Mouse (Mus musculus) layer of hippocampus, adult 9-11 months (tissue): ENCODE measurements around the gene Gm20662.
A peak's percentile ranks its signal among the peaks of the same experiment; 100 is the strongest.

Source experiments
- DNase-seq: peaks from one replicate; pipeline ENCODE4 v3.0.0; 2022

Gm20662 gene

GRCm38 (mm10) chr9:108055061-108055460, 58.9 kb downstream of the Gm20662 start:
- no peak for DNase-seq

GRCm38 (mm10) chr9:108055661-108056237, 59.6 kb downstream of the Gm20662 start:
- DNase-seq: no peak

- no peak for DNase-seq
Observed at GRCm38 (mm10) chr9:108056361-108057261, 60.5 kb downstream of the Gm20662 start.

- DNase-seq: no peak
Observed at GRCm38 (mm10) chr9:108057262-108057562, 61.1 kb downstream of the Gm20662 start.

- no peak for DNase-seq
Observed at GRCm38 (mm10) chr9:108058291-108058690, 62.1 kb downstream of the Gm20662 start.

- no peak for DNase-seq
Observed at GRCm38 (mm10) chr9:108062142-108062541, 66.0 kb downstream of the Gm20662 start.

GRCm38 (mm10) chr9:108063361-108063760, 67.2 kb downstream of the Gm20662 start:
- DNase-seq: no peak

GRCm38 (mm10) chr9:108065491-108066011, 69.4 kb downstream of the Gm20662 start:
- DNase-seq: peak; percentile 63

- no peak for DNase-seq
Observed at GRCm38 (mm10) chr9:108067199-108067598, 71.0 kb downstream of the Gm20662 start.

- DNase-seq: peak; percentile 76
Observed at GRCm38 (mm10) chr9:108067900-108068299, 71.8 kb downstream of the Gm20662 start.

- DNase-seq: no peak
Observed at GRCm38 (mm10) chr9:108069007-108069406, 72.9 kb downstream of the Gm20662 start.

GRCm38 (mm10) chr9:108069529-108069928, 73.4 kb downstream of the Gm20662 start:
- DNase-seq: no peak

- DNase-seq: no peak
Observed at GRCm38 (mm10) chr9:108071801-108072200, 75.7 kb downstream of the Gm20662 start.

- DNase-seq: no peak
Observed at GRCm38 (mm10) chr9:108072481-108072924, 76.4 kb downstream of the Gm20662 start.

GRCm38 (mm10) chr9:108073141-108073930, 77.2 kb downstream of the Gm20662 start:
- DNase-seq: no peak

GRCm38 (mm10) chr9:108080168-108080567, 84.0 kb downstream of the Gm20662 start, which contains the start of gene Mst1:
Gene Mst1, plus strand, starts transcription at chr9:108080436.
- no peak for DNase-seq

- DNase-seq: no peak
Observed at GRCm38 (mm10) chr9:108082549-108082948, 86.4 kb downstream of the Gm20662 start.

GRCm38 (mm10) chr9:108082988-108083431, 86.9 kb downstream of the Gm20662 start, which contains the start of gene Rnf123:
Gene Rnf123, minus strand, starts transcription at chr9:108083346.
- DNase-seq: no peak

- DNase-seq: no peak
Observed at GRCm38 (mm10) chr9:108083561-108083960, 87.4 kb downstream of the Gm20662 start.

GRCm38 (mm10) chr9:108085261-108085660, 89.1 kb downstream of the Gm20662 start:
- no peak for DNase-seq

- DNase-seq: no peak
Observed at GRCm38 (mm10) chr9:108090611-108091120, 94.5 kb downstream of the Gm20662 start.

- DNase-seq: no peak
Observed at GRCm38 (mm10) chr9:108093586-108093985, 97.4 kb downstream of the Gm20662 start.
